Mouse (Mus musculus) brain, embryonic 14.5 days (tissue): ENCODE data around the gene Zfp646.

Experiments used
- CTCF ChIP-seq: fragments of 200-500 bp; IDR thresholded peaks from 2 replicates; pipeline ENCODE4 v1.5.1; 2012; ENCODE audit warnings: inconsistent platforms, mild to moderate bottlenecking, moderate library complexity, borderline replicate concordance; ENCODE audit not compliant: insufficient read depth, insufficient read length; ENCODE audit errors: extremely low read depth
- POLR2A ChIP-seq: fragments of 200-500 bp; IDR thresholded peaks from 2 replicates; pipeline ENCODE4 v1.6.1; 2012; ENCODE audit warnings: mild to moderate bottlenecking, inconsistent platforms, borderline replicate concordance; ENCODE audit not compliant: poor library complexity, insufficient read depth, insufficient read length, severe bottlenecking; ENCODE audit errors: extremely low read depth

DNA sequence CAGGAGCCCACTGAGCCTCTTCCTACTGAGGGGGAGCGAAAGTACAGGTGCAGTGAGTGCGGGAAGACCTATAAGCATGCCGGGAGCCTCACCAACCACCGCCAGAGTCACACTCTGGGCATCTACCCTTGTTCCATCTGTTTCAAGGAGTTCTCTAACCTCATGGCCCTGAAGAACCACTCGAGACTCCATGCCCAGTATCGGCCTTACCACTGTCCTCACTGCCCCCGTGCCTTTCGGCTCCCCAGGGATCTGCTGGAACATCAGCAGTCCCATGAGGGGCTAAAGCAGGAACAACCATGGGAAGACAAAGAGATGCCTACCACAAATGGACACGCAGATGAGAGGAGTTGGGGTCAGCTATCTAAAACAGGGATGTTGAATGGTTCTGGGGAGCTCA, 3.3 kb downstream of the Zfp646 start:
- TF ChIP-seq CTCF (no peak), POLR2A (no peak)
